Mouse (Mus musculus) bone marrow, adult 2 months (tissue): Measurements from ENCODE around the gene Slc44a3. TPM values are rescaled to one million over a fixed set of nuclear protein-coding genes. Genes with fewer than 3 reads are reported as not detected.

Experiments
- H3K27ac ChIP-seq: fragments of 200-500 bp; 2 replicates; pipeline ENCODE4 v1.5.1; 2012; ENCODE audit warnings: low read depth, mild to moderate bottlenecking, control low read depth, inconsistent platforms, low read length; ENCODE audit not compliant: control insufficient read depth, poor library complexity, insufficient read depth
- H3K4me1 ChIP-seq: fragments of 200-500 bp; 2 replicates; pipeline ENCODE4 v1.6.1; 2011; ENCODE audit warnings: low read length; ENCODE audit not compliant: control insufficient read depth, insufficient read depth
- H3K4me3 ChIP-seq: fragments of 200-500 bp; replicated peaks from 2 replicates; pipeline ENCODE3; 2011; ENCODE audit warnings: mild to moderate bottlenecking, low read depth, low read length, control low read depth; ENCODE audit not compliant: control insufficient read depth
- CTCF ChIP-seq: fragments of 200-500 bp; IDR thresholded peaks from 2 replicates; pipeline ENCODE4 v1.5.1; 2011; ENCODE audit warnings: low read length, control low read depth; ENCODE audit not compliant: control insufficient read depth, insufficient read depth
- POLR2A ChIP-seq: fragments of 200-500 bp; IDR thresholded peaks from 2 replicates; pipeline ENCODE4 v1.6.1; 2011; ENCODE audit warnings: low read depth, mild to moderate bottlenecking, control low read depth, low read length, borderline replicate concordance; ENCODE audit not compliant: control insufficient read depth
- WGBS: fragments of 180-500 bp; shearing (Covaris S2); methylation state at CpG from one replicate; pipeline ENCODE4 v1.1.7; 2018; 5-methylcytosine and 5-hydroxymethylcytosine counted together
- polyA plus RNA-seq: library from polyadenylated mRNA; stranded (reverse); fragments of >200 nt; gene quantifications from 2 replicates; pipeline ENCODE4 v1.2.4, GENCODE M21; 2011; ENCODE audit warnings: low replicate concordance; ENCODE audit not compliant: missing spikeins, insufficient read depth, insufficient read length

The Slc44a3 gene
- polyA plus RNA-seq, 1 experiment: 1.3 TPM

- peaks cover 2% of the 10 kb centered on the region; the same call in 1 of the 2 replicates for H3K4me1 ChIP-seq
- H3K27ac ChIP-seq: peak overlapping the region; percentile 19; the same call in 1 of the 2 replicates
- TF ChIP-seq CTCF (no peak), POLR2A (no peak)
- H3K4me3 ChIP-seq: no peak overlapping the region
- WGBS: 12% methylated on average over 10 of the region's 10 CpGs
These were observed 65.1 kb downstream of the Slc44a3 start for GRCm38 (mm10) chr3:121467094-121467552.

GRCm38 (mm10) chr3:121465795-121466194 lies 66.4 kb downstream of the Slc44a3 start:
- H3K4me3 ChIP-seq: no peak overlapping the region
- WGBS: 84% methylated on average over 10 of the region's 10 CpGs
- no peak overlapping the region for H3K27ac ChIP-seq
- TF ChIP-seq CTCF: no peak
- TF ChIP-seq POLR2A: no peak
- peaks cover 2% of the 10 kb centered on the region; the same call in 1 of the 2 replicates for H3K4me1 ChIP-seq

GRCm38 (mm10) chr3:121464733-121465305 lies 67.4 kb downstream of the Slc44a3 start:
- WGBS: 87% methylated on average over 7 of the region's 7 CpGs
- Histone ChIP-seq H3K4me3 (no peak overlapping the region), H3K27ac (no peak overlapping the region), H3K4me1 (peaks cover 2% of the 10 kb centered on the region; the same call in 1 of the 2 replicates)
- TF ChIP-seq POLR2A (no peak), CTCF (no peak)

- 90% methylated on average over 3 of the region's 3 CpGs for WGBS
- peaks cover 2% of the 10 kb centered on the region; the same call in 1 of the 2 replicates for H3K4me1 ChIP-seq
- no peak for TF ChIP-seq CTCF
- TF ChIP-seq POLR2A: no peak
- H3K27ac ChIP-seq: no peak overlapping the region
- no peak overlapping the region for H3K4me3 ChIP-seq
These were observed 69.4 kb downstream of the Slc44a3 start for GRCm38 (mm10) chr3:121462782-121463181.

- Histone ChIP-seq H3K4me1 (no peaks in the 10 kb centered on the region; the same call in 1 of the 2 replicates), H3K4me3 (no peak overlapping the region), H3K27ac (no peak overlapping the region)
- TF ChIP-seq POLR2A (no peak), CTCF (no peak)
- WGBS: 79% methylated on average over 13 of the region's 13 CpGs
These were observed 70.7 kb downstream of the Slc44a3 start for GRCm38 (mm10) chr3:121461477-121461876.

GRCm38 (mm10) chr3:121460473-121461193 lies 71.6 kb downstream of the Slc44a3 start:
- TF ChIP-seq POLR2A (no peak), CTCF (no peak)
- 42% methylated on average over 16 of the region's 16 CpGs for WGBS
- H3K4me3 ChIP-seq: no peak overlapping the region
- no peaks in the 10 kb centered on the region; the same call in 1 of the 2 replicates for H3K4me1 ChIP-seq
- H3K27ac ChIP-seq: peak overlapping the region; percentile 23; the same call in 1 of the 2 replicates

GRCm38 (mm10) chr3:121458545-121459492 lies 73.4 kb downstream of the Slc44a3 start:
- H3K4me1 ChIP-seq: no peaks in the 10 kb centered on the region; the same call in 1 of the 2 replicates
- H3K4me3 ChIP-seq: no peak overlapping the region
- WGBS: 35% methylated on average over 14 of the region's 14 CpGs
- no peak for TF ChIP-seq POLR2A
- TF ChIP-seq CTCF: no peak
- no peak overlapping the region for H3K27ac ChIP-seq
